9 mouse cellular contexts compared by ENCODE assay signal in the genomic region with DNA sequence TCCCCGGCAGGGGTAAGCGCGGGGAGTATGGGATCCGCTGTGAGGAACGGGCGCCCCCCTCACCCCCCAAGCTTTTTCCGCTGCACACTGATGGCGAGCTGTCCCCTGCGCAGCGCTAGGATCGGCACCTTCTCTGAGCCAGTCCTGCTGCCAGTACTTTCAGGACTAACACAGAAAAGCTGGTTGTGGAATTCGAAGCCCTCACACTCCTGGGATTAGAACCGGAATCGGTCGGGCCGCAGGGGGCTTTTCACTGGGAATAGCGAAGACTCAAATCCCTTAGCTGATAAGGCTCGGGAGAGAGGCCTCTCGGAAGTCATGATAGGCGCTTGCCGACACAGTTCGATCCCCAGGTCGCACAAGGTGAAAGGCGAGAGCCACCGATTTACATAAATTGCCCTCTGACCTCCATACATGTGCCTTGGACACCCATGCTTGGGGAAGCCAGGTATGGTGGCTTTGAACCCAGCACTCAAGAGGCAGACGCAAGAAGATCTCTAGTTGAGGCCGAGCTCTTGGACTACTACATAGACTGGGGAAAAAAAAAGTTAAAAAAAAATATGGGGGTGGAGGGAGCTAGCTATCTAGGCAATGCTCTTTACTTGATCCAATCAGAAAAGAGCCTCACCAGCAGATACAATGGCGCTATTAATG. TPM values are rescaled to one million over a fixed set of nuclear protein-coding genes. Genes with fewer than 3 reads are reported as not detected.
DNase-seq lines count a peak whose midpoint lies in the region; ATAC-seq and TF ChIP-seq lines count a peak whose summit lies in the region.
"Had no signal": no experiment of that assay in that cellular context is flagged by ENCODE, and none has a peak within 500 bp of the region (broad histone marks: within the 10 kb centered on the region; RNA-seq: fewer than 3 reads in every experiment).

No protein-coding gene starts in this region.

- 9% methylated on average over 28 of the region's 28 CpGs for WGBS in heart, embryonic 14.5 days
- 7% methylated on average over 28 of the region's 28 CpGs for WGBS in forebrain, embryonic 13.5 days
- WGBS in liver, postnatal 0 days (ENCODE audit: insufficient replicate concordance) = 4% methylated on average over 28 of the region's 28 CpGs

- TF ChIP-seq CTCF in E14TG2a.4 (conservative IDR thresholded peaks at IDR 0.05; ENCODE audit: low read length) = no peak
- TF ChIP-seq CTCF in liver, postnatal 0 days (IDR thresholded peaks at IDR 0.05; ENCODE audit: low read depth) = no peak

- H3K27me3 ChIP-seq in heart, embryonic 14.5 days (ENCODE audit: control insufficient read depth, insufficient read depth, low read length) = peaks cover 26% of the 10 kb centered on the region
- H3K27me3 ChIP-seq in E14TG2a.4 (ENCODE audit: insufficient read depth, low read length) = peaks cover 16% of the 10 kb centered on the region
- peaks cover 23% of the 10 kb centered on the region for H3K27me3 ChIP-seq in forebrain, embryonic 13.5 days
- H3K27me3 ChIP-seq in liver, postnatal 0 days (ENCODE audit: insufficient read depth, low read length) = no peaks in the 10 kb centered on the region

- no peaks in the 10 kb centered on the region for H3K36me3 ChIP-seq in heart, embryonic 14.5 days (ENCODE audit: control insufficient read depth, insufficient read depth, low read length)
- peaks cover 13% of the 10 kb centered on the region for H3K36me3 ChIP-seq in E14TG2a.4 (ENCODE audit: insufficient read depth, low read length)
- no peaks in the 10 kb centered on the region for H3K36me3 ChIP-seq in forebrain, embryonic 13.5 days (ENCODE audit: poor library complexity, severe bottlenecking)
- no peaks in the 10 kb centered on the region for H3K36me3 ChIP-seq in liver, postnatal 0 days (replicated peaks; ENCODE audit: insufficient read depth, low read length)

- H3K4me1 ChIP-seq in heart, embryonic 14.5 days (ENCODE audit: control insufficient read depth in 2 of 2, insufficient read depth in 2 of 2, low read length in 2 of 2) = peaks cover 3 to 7% of the 10 kb centered on the region in 2 experiments; a peak in 2 of 4 replicates
- H3K4me1 ChIP-seq in E14TG2a.4 (replicated peaks; ENCODE audit: low read depth, low read length) = peaks cover 54% of the 10 kb centered on the region
- peaks cover 28% of the 10 kb centered on the region for H3K4me1 ChIP-seq in forebrain, embryonic 13.5 days
- peaks cover 47% of the 10 kb centered on the region for H3K4me1 ChIP-seq in liver, postnatal 0 days (ENCODE audit: insufficient read depth)

- DNase-seq in heart, adult 8-10 months (ENCODE audit: low spot score) = no peak
- peak; percentile 55 for DNase-seq in liver, postnatal 0 days
- no peak for DNase-seq in right cerebral cortex, postnatal 25 days
- DNase-seq in layer of hippocampus, postnatal 25 days (ENCODE audit: extremely low spot score in 1 of 2, low spot score in 1 of 2) = no peak
- no peak for DNase-seq in B cell, adult 2 months

- no peak for ATAC-seq in heart, embryonic 14.5 days (ENCODE audit: insufficient number of reproducible peaks, insufficient read depth, low FRiP score, low read depth)
- no peak for ATAC-seq in forebrain, embryonic 13.5 days
- ATAC-seq in liver, postnatal 0 days = peak; percentile 24

- peak overlapping the region; percentile 67 for H3K9ac ChIP-seq in heart, embryonic 14.5 days (ENCODE audit: low read length)
- peak overlapping the region; percentile 82 for H3K9ac ChIP-seq in forebrain, embryonic 13.5 days
- peak overlapping the region; percentile 77 for H3K9ac ChIP-seq in liver, postnatal 0 days (replicated peaks)

- 0 out of 4 replicates have a peak overlapping the region, but pooled peaks of 1 of the 2 experiments have one; percentile 56 for H3K27ac ChIP-seq in heart, embryonic 14.5 days (replicated peaks in 1 of 2; ENCODE audit: control insufficient read depth in 1 of 2, insufficient read depth in 1 of 2, low read depth in 2 of 2, low read length in 2 of 2)
- H3K27ac ChIP-seq in forebrain, embryonic 13.5 days = peak overlapping the region; percentile 83; the same call in 1 of the 2 replicates
- peak overlapping the region; percentile 96 for H3K27ac ChIP-seq in liver, postnatal 0 days (ENCODE audit: low read depth)

- H3K9me3 ChIP-seq in heart, embryonic 14.5 days (ENCODE audit: control insufficient read depth, low read length) = no peaks in the 10 kb centered on the region
- H3K9me3 ChIP-seq in E14TG2a.4 (ENCODE audit: low read length) = peaks cover 6% of the 10 kb centered on the region
- H3K9me3 ChIP-seq in forebrain, embryonic 13.5 days (replicated peaks) = no peaks in the 10 kb centered on the region
- no peaks in the 10 kb centered on the region for H3K9me3 ChIP-seq in liver, postnatal 0 days (ENCODE audit: low read length)

- TF ChIP-seq EP300 in liver, postnatal 0 days (IDR thresholded peaks at IDR 0.05; ENCODE audit: low read depth) = 0 out of 2 replicates have a peak, but pooled peaks have one; percentile 4

- H3K4me2 ChIP-seq in heart, embryonic 14.5 days (ENCODE audit: low read length) = peak overlapping the region; percentile 95
- H3K4me2 ChIP-seq in forebrain, embryonic 13.5 days = peak overlapping the region; percentile 89
- H3K4me2 ChIP-seq in liver, postnatal 0 days (ENCODE audit: low read depth, low read length) = peak overlapping the region; percentile 77

- peak overlapping the region; percentile 61 to 68 for H3K4me3 ChIP-seq in heart, embryonic 14.5 days (ENCODE audit: control insufficient read depth in 1 of 2, insufficient read depth in 1 of 2, low read depth in 1 of 2, low read length in 2 of 2)
- peak overlapping the region; percentile 93 for H3K4me3 ChIP-seq in E14TG2a.4 (replicated peaks; ENCODE audit: low read length)
- peak overlapping the region; percentile 77 for H3K4me3 ChIP-seq in forebrain, embryonic 13.5 days
- peak overlapping the region; percentile 52 for H3K4me3 ChIP-seq in liver, postnatal 0 days (ENCODE audit: low read depth, low read length)

RNA-seq across cellular contexts. Expression of gene Fkbp5, which starts 6.2 kb away (rescaled TPM):
- polyA plus RNA-seq in heart, embryonic 14.5 days (2014; fragmentation: Nextera tagmentation; extraction: Ambion mirVana) = 4.3 and 5.0 TPM in 2 replicates
- total RNA-seq in heart, adult 8-10 months (2022) = 10 to 100 TPM; 31.0 to 46.7 (median 38.3) TPM
- polyA plus RNA-seq in forebrain, embryonic 13.5 days (2015; fragmentation: Nextera tagmentation; extraction: Ambion mirVana) = 29.4 and 30.1 TPM in 2 replicates
- 25.9 and 29.0 TPM in 2 replicates for polyA plus RNA-seq in liver, postnatal 0 days (2015; fragmentation: Nextera tagmentation; extraction: Ambion mirVana)
- total RNA-seq in layer of hippocampus, postnatal 25 days (2021) = 10 to 100 TPM; 62.5 to 85.0 TPM

RNA-seq across cellular contexts. Expression of gene Armc12, which starts 7.1 kb away (rescaled TPM):
- not detected in 2 replicates for polyA plus RNA-seq in heart, embryonic 14.5 days (2014; fragmentation: Nextera tagmentation; extraction: Ambion mirVana)
- not detected for total RNA-seq in heart, adult 8-10 months (2022)
- not detected in 2 replicates for polyA plus RNA-seq in forebrain, embryonic 13.5 days (2015; fragmentation: Nextera tagmentation; extraction: Ambion mirVana)
- polyA plus RNA-seq in liver, postnatal 0 days (2015; fragmentation: Nextera tagmentation; extraction: Ambion mirVana) = not detected in 2 replicates
- not detected for total RNA-seq in layer of hippocampus, postnatal 25 days (2021)
- total RNA-seq: adrenal gland, adult 18-20 months had no signal

RNA-seq across cellular contexts. Expression of gene Clpsl2, which starts 25.7 kb away (rescaled TPM):
- polyA plus RNA-seq in heart, embryonic 14.5 days (2014; fragmentation: Nextera tagmentation; extraction: Ambion mirVana) = not detected in 2 replicates
- not detected for total RNA-seq in heart, adult 8-10 months (2022)
- not detected in 2 replicates for polyA plus RNA-seq in forebrain, embryonic 13.5 days (2015; fragmentation: Nextera tagmentation; extraction: Ambion mirVana)
- polyA plus RNA-seq in liver, postnatal 0 days (2015; fragmentation: Nextera tagmentation; extraction: Ambion mirVana) = not detected in 2 replicates
- not detected for total RNA-seq in layer of hippocampus, postnatal 25 days (2021)
- total RNA-seq: adrenal gland, adult 18-20 months had no signal

RNA-seq across cellular contexts. Expression of gene Clps, which starts 37.1 kb away (rescaled TPM):
- polyA plus RNA-seq in heart, embryonic 14.5 days (2014; fragmentation: Nextera tagmentation; extraction: Ambion mirVana) = 0.47 TPM in 1 of 2 replicates, not detected in the other
- total RNA-seq in heart, adult 8-10 months (2022) = not detected
- 0.54 TPM in 1 of 2 replicates, not detected in the other for polyA plus RNA-seq in forebrain, embryonic 13.5 days (2015; fragmentation: Nextera tagmentation; extraction: Ambion mirVana)
- 1.2 and 26.9 TPM in 2 replicates for polyA plus RNA-seq in liver, postnatal 0 days (2015; fragmentation: Nextera tagmentation; extraction: Ambion mirVana)
- not detected for total RNA-seq in layer of hippocampus, postnatal 25 days (2021)
- total RNA-seq: adrenal gland, adult 18-20 months had no signal

RNA-seq across cellular contexts. Expression of gene Lhfpl5, which starts 52.0 kb away (rescaled TPM):
- polyA plus RNA-seq in heart, embryonic 14.5 days (2014; fragmentation: Nextera tagmentation; extraction: Ambion mirVana) = 0.26 and 0.45 TPM in 2 replicates
- not detected for total RNA-seq in heart, adult 8-10 months (2022)
- 2.8 and 2.9 TPM in 2 replicates for polyA plus RNA-seq in forebrain, embryonic 13.5 days (2015; fragmentation: Nextera tagmentation; extraction: Ambion mirVana)
- polyA plus RNA-seq in liver, postnatal 0 days (2015; fragmentation: Nextera tagmentation; extraction: Ambion mirVana) = not detected in 2 replicates
- 1 to 10 TPM; 3.6 to 4.0 TPM for total RNA-seq in layer of hippocampus, postnatal 25 days (2021)
